Mouse (Mus musculus): ENCODE measurements around the gene Zdhhc5.
"Not testable (repeated sequence)": the region's sequence is repeated elsewhere in the genome, so short reads cannot be mapped to it uniquely, and the experiment has no call there.

Gene Zdhhc5

GRCm38 (mm10) chr2:84734919-84735318 is 19.9 kb upstream of the Zdhhc5 start:
- in situ Hi-C loops (cut with MboI, MseI) = no loop called here

DNA sequence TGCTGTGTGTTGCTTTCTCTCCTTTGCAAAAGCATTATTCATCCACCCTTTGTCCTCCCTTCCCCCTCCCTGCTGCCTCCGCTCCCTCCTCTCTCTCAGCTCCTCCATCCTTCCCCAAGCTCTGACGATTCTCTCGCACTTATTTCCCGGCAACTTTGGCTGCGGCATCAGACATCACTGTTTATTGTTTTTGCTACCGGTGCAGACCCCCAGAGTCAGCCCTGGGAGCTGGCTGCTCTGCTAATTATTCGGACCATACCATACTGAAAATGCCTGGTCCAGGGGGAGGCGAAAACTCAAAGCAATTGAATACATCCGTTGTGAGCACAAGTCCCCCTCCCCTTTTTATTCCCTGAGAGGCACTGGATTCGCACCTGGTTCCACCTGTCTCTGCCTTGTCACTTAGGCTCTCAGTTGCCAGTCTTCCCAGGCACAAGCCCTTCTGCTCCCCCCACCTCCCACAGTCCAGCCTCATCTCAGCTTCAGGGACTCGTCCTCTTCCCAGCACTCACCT is 19.4 kb upstream of the Zdhhc5 start:
- in situ Hi-C loops (cut with MboI, MseI) = no loop called here

- in situ Hi-C loops (cut with MboI, MseI) = no loop called here
Observed at GRCm38 (mm10) chr2:84733579-84734300, 18.8 kb upstream of the Zdhhc5 start, which contains the start of gene Ypel4. TSS of gene Ypel4 (plus strand) at chr2:84734058.

DNA sequence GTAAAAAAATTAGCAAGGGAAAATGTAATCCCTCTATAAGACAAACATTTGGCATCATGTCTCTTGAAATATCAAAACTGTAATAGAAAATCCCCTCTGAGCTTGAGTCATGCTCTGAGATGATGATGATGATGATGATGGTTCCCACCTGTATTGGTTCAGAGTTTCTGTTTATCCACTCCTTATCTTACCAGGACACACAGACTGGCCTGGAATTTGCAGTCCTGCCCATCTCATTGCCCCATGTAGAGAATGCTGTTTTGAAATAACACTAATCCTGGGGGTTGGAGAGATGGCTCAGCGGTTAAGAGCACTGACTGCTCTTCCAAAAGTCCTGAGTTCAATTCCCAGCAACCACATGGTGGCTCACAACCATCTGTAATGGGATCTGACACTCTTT is 17.4 kb upstream of the Zdhhc5 start:
- in situ Hi-C loops (cut with MboI, MseI) = no loop called here

GRCm38 (mm10) chr2:84731206-84731605 is 16.2 kb upstream of the Zdhhc5 start:
- in situ Hi-C loops (cut with MboI, MseI) = no loop called here

DNA sequence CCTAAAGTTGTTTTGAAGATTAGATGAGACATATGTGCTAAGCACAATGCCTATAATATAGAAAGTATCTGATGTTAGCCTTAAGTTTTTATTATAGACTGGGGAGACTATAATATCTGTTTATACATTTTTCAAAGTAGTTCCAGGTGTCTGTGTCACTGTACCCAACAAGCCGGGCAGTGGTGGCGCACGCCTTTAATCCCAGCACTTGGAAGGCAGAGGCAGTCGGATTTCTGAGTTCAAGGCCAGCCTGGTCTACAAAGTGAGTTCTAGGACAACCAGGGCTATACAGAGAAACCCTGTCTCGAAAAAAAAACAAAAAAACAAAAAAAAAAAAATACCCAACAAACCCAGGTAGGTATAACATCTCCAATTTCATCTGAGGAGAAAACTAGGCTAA is 13.2 kb upstream of the Zdhhc5 start:
- in situ Hi-C loops (cut with MboI, MseI) = not testable (repeated sequence)

- in situ Hi-C loops (cut with MboI, MseI) = no loop called here
Observed at GRCm38 (mm10) chr2:84727172-84727858, 12.3 kb upstream of the Zdhhc5 start, which contains the start of gene Clp1. TSS of gene Clp1 (minus strand) at chr2:84727350.

GRCm38 (mm10) chr2:84726716-84727115 is 11.7 kb upstream of the Zdhhc5 start:
- in situ Hi-C loops (cut with MboI, MseI) = no loop called here

DNA sequence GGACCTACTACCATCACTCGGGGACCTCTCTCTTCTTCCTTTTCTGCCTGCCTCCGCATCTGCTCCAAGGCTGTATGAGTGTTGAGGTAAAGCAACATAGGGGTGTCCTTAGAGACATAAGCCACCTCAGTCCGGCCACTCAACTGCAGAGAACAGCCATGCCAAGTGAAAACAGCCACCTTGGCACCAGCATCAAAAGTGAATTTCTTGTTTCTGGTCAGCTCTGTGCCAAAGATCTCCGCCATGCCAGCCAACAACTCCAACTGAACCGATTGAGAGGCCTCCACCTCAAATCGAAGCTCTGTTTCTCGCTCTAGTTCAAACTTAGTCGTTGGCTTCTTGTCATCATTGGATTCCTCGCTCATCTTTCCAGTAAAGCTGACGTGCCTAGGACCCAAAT is 10.8 kb upstream of the Zdhhc5 start:
- in situ Hi-C loops (cut with MboI, MseI) = no loop called here

GRCm38 (mm10) chr2:84723856-84724255 is 8.9 kb upstream of the Zdhhc5 start:
- in situ Hi-C loops (cut with MboI, MseI) = no loop called here

- in situ Hi-C loops (cut with MboI, MseI) = no loop called here
Observed at GRCm38 (mm10) chr2:84721182-84721581, 6.2 kb upstream of the Zdhhc5 start.

- in situ Hi-C loops (cut with MboI, MseI) = no loop called here
Observed at GRCm38 (mm10) chr2:84720718-84721117, 5.7 kb upstream of the Zdhhc5 start.

- in situ Hi-C loops (cut with MboI, MseI) = loop anchor here (5.0 kb wide), 1 partner anchor 40 kb away; the partner anchor contains the start of genes Gm28635, Med19 and Tmx2
Observed at GRCm38 (mm10) chr2:84717357-84717756, 2.4 kb upstream of the Zdhhc5 start.

DNA sequence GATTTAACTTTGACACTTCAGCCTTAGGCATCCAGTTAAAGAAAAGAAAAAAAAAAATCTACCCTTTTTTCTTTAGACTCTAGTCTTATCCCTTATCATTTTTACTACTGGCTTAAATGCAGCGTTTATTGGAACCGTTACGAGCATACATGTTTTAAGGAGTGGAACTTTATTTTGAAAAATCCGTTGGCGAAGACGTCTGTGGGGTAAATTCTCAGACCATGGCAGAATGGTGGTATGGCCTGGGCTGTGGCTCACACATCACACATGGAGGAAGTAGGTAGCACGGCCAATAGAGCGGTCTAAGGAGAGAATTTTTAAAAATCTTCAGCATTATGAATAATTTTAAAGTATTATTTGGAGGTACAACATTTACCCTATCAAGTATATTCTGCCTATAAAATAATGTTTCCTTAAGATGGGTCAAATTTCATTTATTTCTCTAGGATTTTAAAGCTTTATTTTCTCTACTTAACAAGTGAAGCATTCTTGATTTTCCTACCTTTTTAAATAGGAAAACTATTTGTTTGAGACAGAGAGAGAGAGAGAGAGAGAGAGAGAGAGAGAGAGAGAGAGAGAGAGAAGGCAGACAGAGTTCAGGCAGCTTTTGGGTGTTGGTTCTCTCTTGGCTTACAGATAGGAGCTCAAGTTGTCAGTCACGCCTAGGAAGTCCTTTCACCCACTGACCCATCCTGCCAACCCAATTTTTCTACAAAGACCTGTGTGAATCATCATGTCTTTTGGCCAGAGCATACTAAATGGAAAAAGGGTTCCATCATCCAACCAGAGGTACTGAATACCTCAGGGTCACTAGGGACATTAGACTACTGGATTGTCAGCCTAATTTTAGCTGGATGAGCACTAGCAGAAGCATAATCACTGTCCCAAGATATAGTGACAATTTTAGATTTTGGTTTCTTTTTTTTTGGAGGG is 1.7 kb upstream of the Zdhhc5 start:
- in situ Hi-C loops (cut with MboI, MseI) = loop anchor here (5.0 kb wide), 1 partner anchor 39 kb away; the partner anchor contains the start of genes Gm28635, Med19 and Tmx2

- in situ Hi-C loops (cut with MboI, MseI) = loop anchor here (5.0 kb wide), 1 partner anchor 38 kb away; the partner anchor contains the start of genes Gm28635, Med19 and Tmx2
Observed at GRCm38 (mm10) chr2:84715562-84716361, 782 bp upstream of the Zdhhc5 start.

GRCm38 (mm10) chr2:84714422-84714810 is 564 bp downstream of the Zdhhc5 start:
- in situ Hi-C loops (cut with MboI, MseI) = no loop called here

- in situ Hi-C loops (cut with MboI, MseI) = no loop called here
Observed at GRCm38 (mm10) chr2:84711898-84712297, 3.1 kb downstream of the Zdhhc5 start.

DNA sequence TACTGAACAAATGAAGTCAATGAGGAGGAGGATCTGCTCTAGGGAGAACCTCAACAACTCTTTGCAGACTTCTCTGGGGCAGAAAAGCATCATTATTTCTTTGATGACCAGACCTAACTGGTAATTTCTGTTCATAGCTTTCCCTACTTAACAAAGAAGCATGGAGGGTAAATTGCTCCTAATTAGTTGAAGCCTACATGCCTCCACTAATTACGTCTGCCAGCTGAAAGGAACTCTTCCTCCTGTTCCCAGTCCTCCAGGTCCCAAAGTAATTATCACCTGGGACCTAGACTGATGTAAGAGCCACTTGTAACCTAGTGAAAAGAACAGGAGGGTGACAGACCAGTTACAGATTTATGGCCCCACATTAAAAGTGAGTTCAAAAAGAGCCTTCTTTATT is 7.5 kb downstream of the Zdhhc5 start:
- in situ Hi-C loops (cut with MboI, MseI) = no loop called here

DNA sequence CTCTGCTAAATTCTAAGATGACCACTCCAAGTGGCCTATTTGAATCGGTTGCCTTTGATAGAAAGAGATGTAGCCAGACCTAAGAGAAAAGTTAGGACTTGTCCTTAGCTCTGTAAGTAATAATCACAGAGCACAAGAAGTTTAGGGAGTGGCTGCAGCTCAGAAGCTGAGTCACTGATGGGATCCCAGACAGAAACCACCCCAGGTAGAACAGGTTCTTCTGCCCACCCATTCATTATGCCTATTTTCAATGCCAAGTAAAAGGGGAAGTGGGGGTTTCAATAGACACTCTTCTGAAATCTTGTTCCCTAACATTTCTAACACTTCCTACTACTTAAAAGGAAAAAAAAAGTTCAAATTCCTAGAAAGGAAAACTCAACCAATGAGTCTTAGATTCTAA is 9.7 kb downstream of the Zdhhc5 start:
- in situ Hi-C loops (cut with MboI, MseI) = no loop called here

- in situ Hi-C loops (cut with MboI, MseI) = no loop called here
Observed at GRCm38 (mm10) chr2:84704329-84704728, 10.7 kb downstream of the Zdhhc5 start.

GRCm38 (mm10) chr2:84703497-84703896 is 11.5 kb downstream of the Zdhhc5 start:
- in situ Hi-C loops (cut with MboI, MseI) = no loop called here
